Mouse (Mus musculus): ENCODE results near the gene Ldlrad1. TPM values are rescaled to one million over a fixed set of nuclear protein-coding genes. Genes with fewer than 3 reads are reported as not detected.

Ldlrad1 gene
- total RNA-seq, 4 experiments from 2014 or later, result 0.32 TPM; not detected in 3

DNA sequence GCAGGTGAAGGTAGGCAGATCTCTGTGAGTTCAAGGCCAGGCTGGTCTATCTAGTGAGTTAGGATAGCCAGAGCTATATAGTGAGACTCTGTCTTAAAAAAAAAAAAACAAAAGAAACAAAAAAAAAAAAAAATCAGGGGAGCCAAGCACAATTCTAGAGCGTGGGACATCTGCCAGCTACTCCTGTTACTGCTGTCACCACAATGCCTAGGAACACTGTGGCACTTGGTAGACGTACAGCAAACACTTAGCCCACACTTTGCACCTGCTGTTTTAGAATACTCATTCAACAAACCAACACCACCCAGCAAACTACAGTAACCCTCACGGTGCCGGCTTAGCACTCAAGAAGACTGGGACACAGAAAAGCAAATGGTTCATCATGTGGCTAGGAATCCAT, 2.5 kb downstream of the Ldlrad1 start:
- DNase-seq (ENCODE audit: low spot score in 2 of 2), result peak in 1 of 2 experiments; percentile 27

DNA sequence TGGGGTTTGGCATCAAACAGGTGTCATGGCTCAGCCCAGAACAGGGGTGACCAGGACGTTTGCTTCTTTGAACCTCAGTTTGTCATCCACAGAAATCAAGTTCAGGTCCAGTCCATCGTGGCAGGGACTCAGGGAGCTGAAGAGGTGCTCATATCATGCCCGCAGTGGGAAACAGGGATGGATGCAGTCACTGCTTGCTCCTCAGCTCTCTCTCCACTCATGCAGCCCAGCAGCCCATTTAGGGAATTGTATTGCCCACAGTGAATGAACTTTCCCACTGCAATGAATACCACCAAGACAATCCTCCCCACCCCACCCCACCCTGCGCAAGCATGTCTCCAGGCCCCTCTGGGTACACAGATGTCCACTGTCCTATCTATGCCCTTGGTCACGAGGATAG, 3.0 kb downstream of the Ldlrad1 start:
- no peak for DNase-seq (ENCODE audit: low spot score in 2 of 2)

DNA sequence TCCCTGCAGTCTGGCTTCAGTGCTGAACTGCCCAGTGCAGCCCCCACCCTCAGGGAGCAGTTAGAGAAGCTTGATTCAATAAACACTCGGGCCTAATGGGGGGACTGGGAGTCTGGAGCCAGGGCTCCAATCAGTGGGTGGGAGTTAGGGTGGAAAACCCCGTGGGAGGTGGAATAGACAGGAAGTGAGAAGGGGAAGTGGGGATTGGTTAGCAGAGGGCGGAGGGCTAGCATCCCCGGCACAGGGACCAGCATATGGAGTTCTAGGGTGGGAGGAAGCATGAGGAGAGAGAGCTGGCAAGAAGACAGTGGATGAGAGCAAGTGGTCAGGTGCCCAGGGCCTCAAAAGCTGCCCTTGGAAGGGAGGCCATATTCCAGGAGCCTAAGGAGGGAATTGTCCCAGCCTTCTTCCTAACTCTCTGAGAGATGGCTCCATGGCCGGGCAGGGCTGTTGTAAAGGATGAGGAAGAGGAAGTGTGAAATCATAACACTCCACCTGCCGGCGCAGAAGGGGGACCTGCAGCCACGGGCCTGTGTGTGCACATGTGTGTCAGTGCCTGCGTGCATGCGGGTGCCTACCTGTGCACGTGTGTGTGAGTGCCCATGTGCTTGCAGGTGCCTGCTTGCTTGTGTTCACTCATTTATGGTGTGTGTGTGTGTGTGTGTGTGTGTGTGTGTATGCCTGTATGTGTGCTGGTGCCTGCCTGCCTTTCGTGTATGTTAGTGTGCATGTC, 4.5 kb downstream of the Ldlrad1 start:
- no peak for DNase-seq (ENCODE audit: low spot score in 2 of 2)

DNA sequence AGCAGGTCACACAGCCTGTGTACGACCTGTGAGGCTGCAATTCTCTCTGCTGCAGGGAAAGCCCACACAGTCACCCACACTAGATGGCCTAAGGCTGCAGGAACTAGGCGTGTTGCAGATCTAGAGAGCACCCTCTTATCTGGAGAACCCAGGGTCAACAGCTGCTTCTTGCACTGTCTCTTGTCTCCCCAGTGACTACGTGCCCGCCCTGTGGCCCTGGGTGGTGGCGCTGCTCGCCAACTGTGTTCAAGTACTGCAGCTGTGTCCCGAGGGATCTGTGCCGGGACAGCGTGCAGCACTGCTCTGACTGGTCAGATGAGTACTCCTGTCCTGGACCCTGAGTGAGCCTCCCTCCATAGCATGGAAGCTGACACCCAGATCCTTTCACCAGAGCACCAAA, 8.6 kb downstream of the Ldlrad1 start:
- no peak for DNase-seq (ENCODE audit: low spot score in 2 of 2)

GRCm38 (mm10) chr4:107221524-107221923, 12.5 kb downstream of the Ldlrad1 start:
- no peak for DNase-seq (ENCODE audit: low spot score in 2 of 2)

GRCm38 (mm10) chr4:107223225-107224204, 14.5 kb downstream of the Ldlrad1 start:
- DNase-seq (ENCODE audit: low spot score in 2 of 2), result peak in 1 of 2 experiments; percentile 14

DNA sequence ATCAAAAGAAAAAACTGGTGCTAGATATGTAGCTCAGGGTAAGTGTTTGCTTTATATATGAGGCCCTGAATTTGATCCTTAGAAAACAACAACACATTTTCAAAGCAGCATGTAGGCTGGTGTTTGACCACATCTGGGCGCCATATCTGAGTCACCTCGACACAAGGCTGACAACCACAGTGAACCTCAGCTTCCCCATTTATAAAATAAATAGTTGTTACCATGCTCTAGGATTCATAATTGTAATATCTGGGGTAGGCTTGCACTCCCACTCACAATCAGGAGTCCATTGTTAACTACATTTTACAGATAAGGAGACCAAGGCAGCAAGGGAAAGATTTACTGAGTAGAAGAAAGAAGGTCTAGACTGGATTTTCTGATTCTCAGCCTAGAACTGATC, 17.3 kb downstream of the Ldlrad1 start:
- DNase-seq (ENCODE audit: low spot score in 2 of 2), result no peak

- DNase-seq (ENCODE audit: low spot score in 2 of 2), result no peak
Observed at GRCm38 (mm10) chr4:107232219-107232618, 23.2 kb downstream of the Ldlrad1 start.

- no peak for DNase-seq (ENCODE audit: low spot score in 2 of 2)
Observed at GRCm38 (mm10) chr4:107238253-107238652, 29.3 kb downstream of the Ldlrad1 start.

DNA sequence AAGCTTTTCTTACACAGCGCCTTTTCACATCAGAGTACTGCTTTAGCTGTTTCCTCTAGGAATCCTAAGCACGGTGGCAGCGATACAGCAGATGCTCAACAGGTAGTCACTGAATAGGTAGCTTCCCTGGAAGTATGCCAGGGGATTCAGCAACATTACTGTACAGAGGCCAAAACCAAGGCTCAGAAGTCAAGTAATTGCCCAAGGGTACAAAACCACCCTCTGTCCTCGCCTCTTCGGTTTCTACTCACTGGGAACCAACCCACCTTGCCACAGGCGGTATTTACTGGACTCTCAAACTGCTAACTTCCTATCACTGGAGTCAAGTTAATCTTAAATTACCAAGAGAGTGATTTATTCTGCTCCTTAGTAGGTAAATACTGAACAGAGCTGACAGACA, 31.2 kb downstream of the Ldlrad1 start:
- no peak for DNase-seq (ENCODE audit: low spot score in 2 of 2)

DNA sequence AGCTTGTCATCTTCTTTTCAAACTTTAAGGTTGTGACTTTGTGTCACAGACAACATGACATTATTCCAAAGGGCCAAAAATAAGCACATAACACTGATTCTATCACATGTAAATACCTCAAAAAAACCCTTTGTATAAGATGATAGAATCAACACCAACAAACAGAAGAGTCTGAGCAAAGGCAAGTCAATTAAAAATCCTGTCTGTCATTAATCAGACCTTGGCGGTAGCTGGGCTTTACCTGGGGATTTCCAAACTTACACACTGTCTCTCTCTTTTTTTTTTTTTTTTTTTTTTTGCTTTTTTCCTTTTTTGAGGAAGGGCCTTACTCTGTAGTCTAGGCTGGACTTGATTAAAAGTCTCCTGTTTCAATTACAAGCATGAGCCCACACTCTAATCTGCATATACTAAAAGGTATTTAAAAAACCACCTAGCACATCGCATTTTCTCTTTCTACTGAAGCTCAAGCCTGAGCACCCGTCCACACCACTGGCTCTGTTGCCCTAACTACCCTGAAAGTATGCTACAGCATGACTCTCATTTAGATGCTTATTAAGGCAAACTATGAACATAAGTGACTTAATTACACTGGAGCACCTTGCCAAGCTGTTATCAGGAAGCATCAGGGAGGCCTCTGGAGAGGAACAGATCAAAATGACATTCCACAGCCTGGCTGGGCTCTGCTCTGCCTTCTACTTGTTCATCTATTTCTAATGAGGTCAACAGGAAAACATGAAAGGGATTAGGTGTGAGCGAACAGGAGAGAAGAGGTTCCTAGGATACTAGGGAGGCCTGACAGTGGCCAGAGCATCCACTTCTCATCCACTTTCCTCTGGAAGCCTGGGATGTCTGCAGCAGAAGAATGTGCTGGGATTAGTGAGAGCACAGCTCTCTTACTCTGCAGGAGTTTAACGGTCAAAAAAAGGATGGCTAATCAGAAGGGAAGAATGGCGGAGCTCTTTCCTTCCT, 34.7 kb downstream of the Ldlrad1 start:
- DNase-seq (ENCODE audit: low spot score in 2 of 2), result no peak

GRCm38 (mm10) chr4:107245368-107245767, 36.4 kb downstream of the Ldlrad1 start:
- DNase-seq (ENCODE audit: low spot score in 2 of 2), result no peak

GRCm38 (mm10) chr4:107246040-107246439, 37.1 kb downstream of the Ldlrad1 start:
- no peak for DNase-seq (ENCODE audit: low spot score in 2 of 2)

- DNase-seq (ENCODE audit: low spot score in 2 of 2), result no peak
Observed at GRCm38 (mm10) chr4:107247110-107247509, 38.1 kb downstream of the Ldlrad1 start.

DNA sequence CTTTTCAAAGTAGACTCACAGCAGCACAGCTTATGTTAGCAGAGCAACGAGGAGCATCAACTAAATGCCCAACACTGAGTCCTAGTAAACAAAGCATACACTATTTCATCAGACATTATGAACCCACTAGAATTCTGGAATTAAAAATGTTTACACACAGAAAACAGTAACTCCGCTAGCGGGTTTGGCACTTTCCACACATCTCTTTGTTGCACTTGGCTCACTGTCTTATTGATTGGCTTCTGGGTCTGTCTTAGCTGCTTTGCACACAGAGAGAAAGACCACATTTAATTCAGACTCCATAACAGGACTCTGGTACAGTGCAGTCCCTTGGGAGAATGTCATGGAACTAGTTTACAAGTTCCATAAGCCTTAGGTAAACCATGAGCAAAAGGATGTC, 39.1 kb downstream of the Ldlrad1 start:
- no peak for DNase-seq (ENCODE audit: low spot score in 2 of 2)

GRCm38 (mm10) chr4:107249471-107249870, 40.5 kb downstream of the Ldlrad1 start:
- no peak for DNase-seq (ENCODE audit: low spot score in 2 of 2)

- no peak for DNase-seq (ENCODE audit: low spot score in 2 of 2)
Observed at GRCm38 (mm10) chr4:107250494-107250893, 41.5 kb downstream of the Ldlrad1 start.

GRCm38 (mm10) chr4:107252522-107252921, 43.5 kb downstream of the Ldlrad1 start:
- DNase-seq (ENCODE audit: low spot score in 2 of 2), result no peak

GRCm38 (mm10) chr4:107253125-107254091, 44.4 kb downstream of the Ldlrad1 start, which contains the start of the genes Lrrc42 and Hspb11:
Gene Lrrc42 (minus strand): TSS chr4:107253532.
Gene Hspb11 (plus strand): TSS chr4:107253593.
- DNase-seq (ENCODE audit: low spot score in 2 of 2), result peak; percentile 79 to 95

- DNase-seq (ENCODE audit: low spot score in 2 of 2), result no peak
Observed at GRCm38 (mm10) chr4:107254414-107254813, 45.4 kb downstream of the Ldlrad1 start.
